Mouse (Mus musculus): ENCODE measurements around the gene Tet2. TPM values are rescaled to one million over a fixed set of nuclear protein-coding genes. Genes with fewer than 3 reads are reported as not detected.

Tet2 gene
- polyA plus RNA-seq, 1 experiment: 59.1 TPM

DNA sequence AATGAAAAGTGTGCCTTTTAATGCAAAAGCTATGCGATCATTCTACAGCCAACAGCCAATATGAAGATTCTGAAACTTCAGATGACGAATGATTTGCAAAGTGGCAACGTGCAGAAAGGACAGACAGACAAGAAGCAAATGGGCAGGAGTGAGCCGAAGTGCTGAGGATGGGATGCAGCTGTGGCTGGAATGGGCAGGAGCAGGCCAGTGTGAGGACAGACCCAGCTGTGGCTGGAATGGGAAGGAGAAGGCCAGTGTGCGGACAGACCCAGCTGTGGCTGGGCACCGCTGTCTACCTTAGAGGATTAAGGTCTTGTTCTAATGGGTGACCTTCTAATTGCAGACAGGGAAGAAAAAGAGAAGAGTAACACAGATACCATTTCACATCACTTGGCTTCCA lies 9.3 kb downstream of the Tet2 start:
- Histone ChIP-seq H3K9ac (ENCODE audit: low read depth, poor library complexity, severe bottlenecking) (no peak overlapping the region; the same call in 1 of the 2 replicates), H3K27ac (ENCODE audit: insufficient read depth, low read length) (peak overlapping the region; percentile 28)

DNA sequence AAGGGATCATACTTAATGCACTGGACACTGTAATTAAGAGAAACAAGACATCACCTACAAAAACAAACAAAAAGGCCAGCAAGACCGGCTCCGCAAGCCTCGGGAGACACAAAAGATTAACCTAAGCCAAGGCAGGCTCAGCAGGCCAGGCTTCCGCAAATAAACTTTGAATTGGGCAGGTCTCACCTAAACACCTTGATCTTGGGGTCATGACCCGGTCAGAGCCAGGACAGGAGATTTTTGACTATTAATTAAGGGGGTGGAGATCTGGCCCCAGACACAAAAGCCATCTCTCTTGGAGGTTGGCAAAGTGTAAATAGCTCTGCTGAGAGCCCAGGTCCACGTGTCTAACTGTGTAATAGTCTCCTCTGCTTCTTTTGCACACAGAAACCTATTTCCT lies 10.9 kb downstream of the Tet2 start:
- Histone ChIP-seq H3K9ac (ENCODE audit: low read depth, poor library complexity, severe bottlenecking) (peak overlapping the region; percentile 75), H3K36me3 (ENCODE audit: control insufficient read depth, insufficient read depth, low read length, poor library complexity, severe bottlenecking) (no peaks in the 10 kb centered on the region), H3K9me3 (replicated peaks; ENCODE audit: control insufficient read depth, insufficient read depth, low read length, poor library complexity, severe bottlenecking) (no peaks in the 10 kb centered on the region), H3K27ac (ENCODE audit: insufficient read depth, low read length) (peak overlapping the region; percentile 100), H3K4me1 (ENCODE audit: control insufficient read depth, insufficient read depth, low read length) (peaks cover 7% of the 10 kb centered on the region), H3K27me3 (ENCODE audit: control insufficient read depth, insufficient read depth, low read length, poor library complexity, severe bottlenecking) (no peaks in the 10 kb centered on the region), H3K4me3 (ENCODE audit: low read depth, low read length) (no peak overlapping the region)
- TF ChIP-seq CTCF (IDR thresholded peaks at IDR 0.05; ENCODE audit: low read depth, low read length): no peak
- TF ChIP-seq EP300 (IDR thresholded peaks at IDR 0.05; ENCODE audit: insufficient read depth, low read depth, low read length): peak; percentile 99

More for the DNA sequence above, 9.3 kb downstream of the Tet2 start:
- Histone ChIP-seq H3K4me3 (ENCODE audit: low read depth, low read length) (no peak overlapping the region), H3K9me3 (replicated peaks; ENCODE audit: control insufficient read depth, insufficient read depth, low read length, poor library complexity, severe bottlenecking) (no peaks in the 10 kb centered on the region), H3K27me3 (ENCODE audit: control insufficient read depth, insufficient read depth, low read length, poor library complexity, severe bottlenecking) (no peaks in the 10 kb centered on the region), H3K4me1 (ENCODE audit: control insufficient read depth, insufficient read depth, low read length) (peaks cover 8% of the 10 kb centered on the region), H3K36me3 (ENCODE audit: control insufficient read depth, insufficient read depth, low read length, poor library complexity, severe bottlenecking) (no peaks in the 10 kb centered on the region)
- TF ChIP-seq CTCF (IDR thresholded peaks at IDR 0.05; ENCODE audit: low read depth, low read length) (no peak), EP300 (IDR thresholded peaks at IDR 0.05; ENCODE audit: insufficient read depth, low read depth, low read length) (peak; percentile 88; the same call in 1 of the 2 replicates), POLR2A (IDR thresholded peaks at IDR 0.05; ENCODE audit: insufficient read depth, low read length) (no peak)

DNA sequence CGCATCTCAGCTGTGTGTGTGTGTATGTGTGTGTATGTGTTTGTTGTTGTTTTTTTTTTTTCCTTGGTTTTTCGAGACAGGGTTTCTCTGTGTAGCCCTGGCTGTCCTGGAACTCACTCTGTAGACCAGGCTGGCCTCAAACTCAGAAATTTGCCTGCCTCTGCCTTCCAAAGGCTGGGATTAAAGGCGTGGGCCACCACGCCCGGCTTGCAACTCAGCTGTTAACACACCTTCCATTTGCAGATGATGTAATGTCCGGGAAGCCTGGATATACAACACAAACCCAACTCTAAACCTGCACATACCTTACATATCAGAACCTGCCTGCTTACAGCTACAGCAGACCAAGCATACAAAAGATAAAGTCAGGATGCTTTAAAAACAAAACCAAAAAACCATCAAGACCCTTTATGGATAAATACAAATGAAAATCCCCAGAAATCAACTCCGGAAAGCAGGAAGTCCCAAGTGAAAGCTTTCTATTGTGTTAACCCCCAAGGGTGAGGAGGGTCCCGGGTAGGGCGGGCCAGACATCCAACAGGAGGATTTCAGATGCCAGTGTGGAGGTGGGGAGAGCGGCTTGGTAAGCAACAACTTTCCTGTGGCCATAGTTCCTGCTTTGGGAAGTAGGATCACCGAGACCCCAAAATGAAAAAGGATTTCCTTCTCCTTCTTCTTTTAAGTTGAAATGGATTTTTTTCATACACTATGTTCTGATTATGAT lies 11.5 kb downstream of the Tet2 start:
- TF ChIP-seq CTCF (IDR thresholded peaks at IDR 0.05; ENCODE audit: low read depth, low read length) (no peak), EP300 (IDR thresholded peaks at IDR 0.05; ENCODE audit: insufficient read depth, low read depth, low read length) (peak; percentile 88)
- H3K36me3 ChIP-seq (ENCODE audit: control insufficient read depth, insufficient read depth, low read length, poor library complexity, severe bottlenecking): no peaks in the 10 kb centered on the region
- H3K9ac ChIP-seq (ENCODE audit: low read depth, poor library complexity, severe bottlenecking): peak overlapping the region; percentile 75
- H3K4me1 ChIP-seq (ENCODE audit: control insufficient read depth, insufficient read depth, low read length): peaks cover 7% of the 10 kb centered on the region
- peak overlapping the region; percentile 100 for H3K27ac ChIP-seq (ENCODE audit: insufficient read depth, low read length)
- H3K27me3 ChIP-seq (ENCODE audit: control insufficient read depth, insufficient read depth, low read length, poor library complexity, severe bottlenecking): no peaks in the 10 kb centered on the region
- H3K4me3 ChIP-seq (ENCODE audit: low read depth, low read length): peak overlapping the region; percentile 66
- no peaks in the 10 kb centered on the region for H3K9me3 ChIP-seq (replicated peaks; ENCODE audit: control insufficient read depth, insufficient read depth, low read length, poor library complexity, severe bottlenecking)

DNA sequence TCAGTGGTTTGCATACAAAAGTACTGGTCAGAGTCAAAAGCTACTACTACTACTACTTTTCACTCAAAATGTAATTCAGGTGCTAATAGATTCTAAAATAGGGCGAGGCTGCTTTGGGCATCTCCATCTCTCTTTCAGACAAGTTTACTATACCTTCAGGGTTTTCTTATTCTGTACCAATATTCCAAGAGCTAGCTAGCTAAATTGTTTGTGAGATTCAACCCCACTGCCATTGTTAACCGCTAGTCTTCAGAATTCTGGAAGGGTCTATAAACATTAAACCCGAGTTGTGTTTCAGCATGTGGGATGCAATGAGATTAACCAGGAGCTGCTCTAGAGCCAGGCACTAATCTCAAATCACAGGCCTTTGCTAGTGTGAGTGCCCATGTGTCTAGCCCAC lies 12.1 kb downstream of the Tet2 start:
- peak overlapping the region; percentile 75 for H3K9ac ChIP-seq (ENCODE audit: low read depth, poor library complexity, severe bottlenecking)
- no peaks in the 10 kb centered on the region for H3K9me3 ChIP-seq (replicated peaks; ENCODE audit: control insufficient read depth, insufficient read depth, low read length, poor library complexity, severe bottlenecking)
- peak overlapping the region; percentile 100 for H3K27ac ChIP-seq (ENCODE audit: insufficient read depth, low read length)
- no peaks in the 10 kb centered on the region for H3K36me3 ChIP-seq (ENCODE audit: control insufficient read depth, insufficient read depth, low read length, poor library complexity, severe bottlenecking)
- peak overlapping the region; percentile 66 for H3K4me3 ChIP-seq (ENCODE audit: low read depth, low read length)
- H3K27me3 ChIP-seq (ENCODE audit: control insufficient read depth, insufficient read depth, low read length, poor library complexity, severe bottlenecking): no peaks in the 10 kb centered on the region
- H3K4me1 ChIP-seq (ENCODE audit: control insufficient read depth, insufficient read depth, low read length): peaks cover 7% of the 10 kb centered on the region
- TF ChIP-seq EP300 (IDR thresholded peaks at IDR 0.05; ENCODE audit: insufficient read depth, low read depth, low read length) (no peak), CTCF (IDR thresholded peaks at IDR 0.05; ENCODE audit: low read depth, low read length) (no peak), POLR2A (IDR thresholded peaks at IDR 0.05; ENCODE audit: insufficient read depth, low read length) (no peak)

DNA sequence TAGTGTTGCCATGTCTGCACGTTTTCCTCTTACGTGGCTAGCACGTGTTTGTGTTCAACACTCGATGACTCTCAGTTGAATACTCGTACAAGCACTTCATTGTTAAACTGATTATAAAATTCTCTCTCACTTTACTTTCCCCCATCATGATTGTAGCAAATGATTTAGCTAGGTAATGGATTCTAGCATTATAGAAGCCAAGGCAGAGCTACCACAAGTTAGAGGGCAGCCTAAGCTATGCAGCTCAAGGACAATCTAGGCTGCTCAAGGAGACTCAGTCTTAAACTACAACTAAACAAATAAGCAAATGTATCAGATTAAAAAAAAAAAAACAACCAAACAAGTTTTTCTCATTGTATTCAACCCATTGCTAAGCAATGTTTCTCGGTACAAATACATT lies 12.7 kb downstream of the Tet2 start:
- 0 out of 2 replicates have a peak overlapping the region, but pooled peaks have one; percentile 75 for H3K9ac ChIP-seq (ENCODE audit: low read depth, poor library complexity, severe bottlenecking)
- TF ChIP-seq CTCF (IDR thresholded peaks at IDR 0.05; ENCODE audit: low read depth, low read length) (no peak), EP300 (IDR thresholded peaks at IDR 0.05; ENCODE audit: insufficient read depth, low read depth, low read length) (no peak), POLR2A (IDR thresholded peaks at IDR 0.05; ENCODE audit: insufficient read depth, low read length) (no peak)
- no peaks in the 10 kb centered on the region for H3K9me3 ChIP-seq (replicated peaks; ENCODE audit: control insufficient read depth, insufficient read depth, low read length, poor library complexity, severe bottlenecking)
- H3K27ac ChIP-seq (ENCODE audit: insufficient read depth, low read length): peak overlapping the region; percentile 99
- H3K27me3 ChIP-seq (ENCODE audit: control insufficient read depth, insufficient read depth, low read length, poor library complexity, severe bottlenecking): no peaks in the 10 kb centered on the region
- no peaks in the 10 kb centered on the region for H3K36me3 ChIP-seq (ENCODE audit: control insufficient read depth, insufficient read depth, low read length, poor library complexity, severe bottlenecking)
- H3K4me1 ChIP-seq (ENCODE audit: control insufficient read depth, insufficient read depth, low read length): peaks cover 7% of the 10 kb centered on the region
- no peak overlapping the region for H3K4me3 ChIP-seq (ENCODE audit: low read depth, low read length)

DNA sequence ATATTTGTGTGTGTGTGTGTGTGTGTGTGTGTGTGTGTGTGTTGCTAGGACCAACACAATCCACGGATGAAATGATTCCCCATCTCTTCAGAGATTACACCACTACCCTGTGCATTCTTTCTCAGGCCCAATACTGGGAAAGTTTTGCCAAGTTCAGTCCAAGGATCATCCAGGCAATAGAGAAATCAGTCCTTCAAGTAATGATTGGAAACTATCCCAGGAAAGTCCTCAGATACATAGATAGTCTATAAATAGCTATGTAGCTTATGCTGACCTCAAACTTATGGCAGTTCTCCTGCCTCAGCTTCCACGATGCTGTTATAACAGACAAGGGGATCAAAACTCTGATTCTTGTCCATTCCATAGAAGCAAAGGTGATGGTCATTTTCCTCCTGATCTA lies 13.8 kb downstream of the Tet2 start:
- Histone ChIP-seq H3K9me3 (replicated peaks; ENCODE audit: control insufficient read depth, insufficient read depth, low read length, poor library complexity, severe bottlenecking) (no peaks in the 10 kb centered on the region), H3K4me1 (ENCODE audit: control insufficient read depth, insufficient read depth, low read length) (peaks cover 7% of the 10 kb centered on the region), H3K36me3 (ENCODE audit: control insufficient read depth, insufficient read depth, low read length, poor library complexity, severe bottlenecking) (no peaks in the 10 kb centered on the region), H3K27ac (ENCODE audit: insufficient read depth, low read length) (peak overlapping the region; percentile 99), H3K9ac (ENCODE audit: low read depth, poor library complexity, severe bottlenecking) (peak overlapping the region; percentile 75), H3K4me3 (ENCODE audit: low read depth, low read length) (no peak overlapping the region), H3K27me3 (ENCODE audit: control insufficient read depth, insufficient read depth, low read length, poor library complexity, severe bottlenecking) (no peaks in the 10 kb centered on the region)
- no peak for TF ChIP-seq CTCF (IDR thresholded peaks at IDR 0.05; ENCODE audit: low read depth, low read length)
- TF ChIP-seq EP300 (IDR thresholded peaks at IDR 0.05; ENCODE audit: insufficient read depth, low read depth, low read length): no peak
- no peak for TF ChIP-seq POLR2A (IDR thresholded peaks at IDR 0.05; ENCODE audit: insufficient read depth, low read length)
